Mouse (Mus musculus) olfactory bulb, adult 2 months (tissue): Measurements from ENCODE around the gene Celf2.

Experiments
- CTCF ChIP-seq: fragments of 200-500 bp; IDR thresholded peaks from 2 replicates; pipeline ENCODE4 v1.5.1; 2012; ENCODE audit warnings: low read depth, mild to moderate bottlenecking, low read length, moderate library complexity; ENCODE audit not compliant: insufficient read depth
- POLR2A ChIP-seq: fragments of 200-500 bp; IDR thresholded peaks from 2 replicates; pipeline ENCODE4 v1.6.1; 2012; ENCODE audit warnings: mild to moderate bottlenecking, low read depth, low read length, moderate library complexity; ENCODE audit not compliant: insufficient read depth

- no peak for TF ChIP-seq CTCF
- no peak for TF ChIP-seq POLR2A
Observed at GRCm38 (mm10) chr2:6808736-6809135, 700.6 kb downstream of the Celf2 start.
